Mouse (Mus musculus) liver, embryonic 15.5 days (tissue): ENCODE results near the gene Cep128. TPM values are rescaled to one million over a fixed set of nuclear protein-coding genes. Genes with fewer than 3 reads are reported as not detected.

ENCODE experiments used
- ATAC-seq: fragments of 200-750 bp; cut with Nextera tagmentation; 2 replicates; pipeline ENCODE4 v1.8.0; 2017; ENCODE audit warnings: moderate number of reproducible peaks, mild to moderate bottlenecking, moderate library complexity; ENCODE audit not compliant: insufficient read depth
- H3K27ac ChIP-seq: fragments of 300-500 bp; sonication (generic); replicated peaks from 2 replicates; pipeline ENCODE4 v1.5.1; 2015; ENCODE audit warnings: mild to moderate bottlenecking, inconsistent platforms
- H3K27me3 ChIP-seq: fragments of 300-500 bp; sonication (generic); 2 replicates; pipeline ENCODE4 v1.6.1; 2015; ENCODE audit warnings: mild to moderate bottlenecking, inconsistent platforms
- H3K36me3 ChIP-seq: fragments of 300-500 bp; sonication (generic); replicated peaks from 2 replicates; pipeline ENCODE4 v1.6.1; 2015; ENCODE audit warnings: moderate library complexity, mild to moderate bottlenecking, inconsistent platforms
- H3K4me1 ChIP-seq: fragments of 300-500 bp; sonication (generic); replicated peaks from 2 replicates; pipeline ENCODE4 v1.6.1; 2015; ENCODE audit warnings: inconsistent platforms
- H3K4me2 ChIP-seq: fragments of 300-500 bp; sonication (generic); 2 replicates; pipeline ENCODE4 v1.6.1; 2015; ENCODE audit warnings: moderate library complexity, mild to moderate bottlenecking, inconsistent platforms
- H3K4me3 ChIP-seq: fragments of 300-500 bp; sonication (generic); replicated peaks from 2 replicates; pipeline ENCODE4 v1.5.1; 2015; ENCODE audit warnings: mild to moderate bottlenecking, inconsistent platforms
- H3K9ac ChIP-seq: fragments of 300-500 bp; sonication (generic); 2 replicates; pipeline ENCODE4 v1.6.1; 2015; ENCODE audit warnings: moderate library complexity, mild to moderate bottlenecking, inconsistent platforms
- H3K9me3 ChIP-seq: fragments of 300-500 bp; sonication (generic); replicated peaks from 2 replicates; pipeline ENCODE4 v1.6.1; 2016; ENCODE audit warnings: inconsistent platforms
- WGBS: fragments of 180-500 bp; shearing (Covaris S2); methylation state at CpG from one replicate; pipeline ENCODE4 v1.1.7; 2015; ENCODE audit warnings: mixed read lengths; ENCODE audit not compliant: insufficient replicate concordance; 5-methylcytosine and 5-hydroxymethylcytosine counted together
- polyA plus RNA-seq: library from polyadenylated mRNA; unstranded; fragments of >200 nt; fragmentation: Nextera tagmentation; extraction: Ambion mirVana; gene quantifications from 2 replicates; pipeline ENCODE4 v1.2.1, GENCODE M21; 2015

The Cep128 gene
- polyA plus RNA-seq, 1 experiment from 2014 or later = 8.6 TPM

GRCm38 (mm10) chr12:91262801-91263200 is 121.4 kb downstream of the Cep128 start:
- WGBS = 71% methylated on average over 3 of the region's 3 CpGs
- H3K9me3 ChIP-seq = no peaks in the 10 kb centered on the region
- no peaks in the 10 kb centered on the region for H3K4me1 ChIP-seq
- H3K27me3 ChIP-seq = no peaks in the 10 kb centered on the region
- no peak overlapping the region for H3K27ac ChIP-seq
- no peak for ATAC-seq
- H3K36me3 ChIP-seq = peaks cover 22% of the 10 kb centered on the region
- H3K4me3 ChIP-seq = no peak overlapping the region
- H3K4me2 ChIP-seq = no peak overlapping the region
- H3K9ac ChIP-seq = no peak overlapping the region

GRCm38 (mm10) chr12:91256334-91256733 is 127.9 kb downstream of the Cep128 start:
- no peak overlapping the region for H3K9ac ChIP-seq
- WGBS = 72% methylated on average over 7 of the region's 7 CpGs
- H3K27ac ChIP-seq = no peak overlapping the region
- H3K36me3 ChIP-seq = peaks cover 20% of the 10 kb centered on the region
- no peaks in the 10 kb centered on the region for H3K9me3 ChIP-seq
- no peak overlapping the region for H3K4me3 ChIP-seq
- no peaks in the 10 kb centered on the region for H3K4me1 ChIP-seq
- no peak for ATAC-seq
- H3K4me2 ChIP-seq = no peak overlapping the region
- H3K27me3 ChIP-seq = no peaks in the 10 kb centered on the region

GRCm38 (mm10) chr12:91254831-91255230 is 129.4 kb downstream of the Cep128 start:
- Histone ChIP-seq H3K9me3 (no peaks in the 10 kb centered on the region), H3K27ac (no peak overlapping the region), H3K4me1 (no peaks in the 10 kb centered on the region), H3K36me3 (peaks cover 14% of the 10 kb centered on the region), H3K9ac (no peak overlapping the region), H3K4me3 (no peak overlapping the region), H3K4me2 (no peak overlapping the region), H3K27me3 (no peaks in the 10 kb centered on the region)
- no peak for ATAC-seq
- 92% methylated on average over 6 of the region's 6 CpGs for WGBS

- Histone ChIP-seq H3K9ac (no peak overlapping the region), H3K4me2 (no peak overlapping the region), H3K9me3 (no peaks in the 10 kb centered on the region), H3K27ac (no peak overlapping the region), H3K36me3 (0 out of 2 replicates have a peak, but pooled peaks cover 7% of the 10 kb centered on the region), H3K4me1 (no peaks in the 10 kb centered on the region), H3K4me3 (no peak overlapping the region), H3K27me3 (no peaks in the 10 kb centered on the region)
- WGBS = 85% methylated on average over 7 of the region's 7 CpGs
- no peak for ATAC-seq
These were observed 163.6 kb downstream of the Cep128 start for GRCm38 (mm10) chr12:91220609-91221008.

- 32% methylated on average over 3 of the region's 3 CpGs for WGBS
These were observed 178.7 kb downstream of the Cep128 start for GRCm38 (mm10) chr12:91205550-91205949.

GRCm38 (mm10) chr12:91204330-91204729 is 179.9 kb downstream of the Cep128 start:
- no peaks in the 10 kb centered on the region for H3K9me3 ChIP-seq
- no peak for ATAC-seq

More at GRCm38 (mm10) chr12:91205550-91205949, 178.7 kb downstream of the Cep128 start:
- Histone ChIP-seq H3K4me3 (no peak overlapping the region), H3K9me3 (no peaks in the 10 kb centered on the region), H3K4me1 (0 out of 2 replicates have a peak, but pooled peaks cover 4% of the 10 kb centered on the region), H3K36me3 (no peaks in the 10 kb centered on the region), H3K4me2 (no peak overlapping the region), H3K27ac (no peak overlapping the region), H3K9ac (no peak overlapping the region), H3K27me3 (no peaks in the 10 kb centered on the region)
- ATAC-seq = peak; percentile 51; the same call in 1 of the 2 replicates

GRCm38 (mm10) chr12:91202496-91202895 is 181.7 kb downstream of the Cep128 start:
- no peaks in the 10 kb centered on the region for H3K36me3 ChIP-seq
- H3K9me3 ChIP-seq = no peaks in the 10 kb centered on the region
- no peak overlapping the region for H3K9ac ChIP-seq
- H3K4me2 ChIP-seq = no peak overlapping the region
- no peaks in the 10 kb centered on the region for H3K27me3 ChIP-seq
- 0 out of 2 replicates have a peak, but pooled peaks have one; percentile 44 for ATAC-seq
- 0 out of 2 replicates have a peak, but pooled peaks cover 4% of the 10 kb centered on the region for H3K4me1 ChIP-seq
- WGBS = 42% methylated on average over 1 of the region's 1 CpGs
- no peak overlapping the region for H3K4me3 ChIP-seq
- H3K27ac ChIP-seq = no peak overlapping the region

More at GRCm38 (mm10) chr12:91204330-91204729, 179.9 kb downstream of the Cep128 start:
- Histone ChIP-seq H3K27me3 (no peaks in the 10 kb centered on the region), H3K4me2 (no peak overlapping the region), H3K27ac (no peak overlapping the region), H3K4me1 (0 out of 2 replicates have a peak, but pooled peaks cover 4% of the 10 kb centered on the region), H3K4me3 (no peak overlapping the region), H3K36me3 (no peaks in the 10 kb centered on the region), H3K9ac (no peak overlapping the region)
- 84% methylated on average over 3 of the region's 3 CpGs for WGBS

GRCm38 (mm10) chr12:91189111-91189510 is 195.1 kb downstream of the Cep128 start:
- no peaks in the 10 kb centered on the region for H3K36me3 ChIP-seq

GRCm38 (mm10) chr12:91185564-91185963 is 198.6 kb downstream of the Cep128 start:
- Histone ChIP-seq H3K9me3 (no peaks in the 10 kb centered on the region), H3K4me1 (no peaks in the 10 kb centered on the region), H3K27me3 (no peaks in the 10 kb centered on the region), H3K27ac (no peak overlapping the region), H3K36me3 (no peaks in the 10 kb centered on the region), H3K9ac (no peak overlapping the region), H3K4me3 (no peak overlapping the region), H3K4me2 (no peak overlapping the region)
- ATAC-seq = no peak
- WGBS = 73% methylated on average over 5 of the region's 5 CpGs

More at GRCm38 (mm10) chr12:91189111-91189510, 195.1 kb downstream of the Cep128 start:
- H3K27ac ChIP-seq = no peak overlapping the region
- H3K4me1 ChIP-seq = no peaks in the 10 kb centered on the region
- H3K9ac ChIP-seq = no peak overlapping the region
- no peak for ATAC-seq
- WGBS = 81% methylated on average over 4 of the region's 4 CpGs
- H3K9me3 ChIP-seq = no peaks in the 10 kb centered on the region
- H3K27me3 ChIP-seq = no peaks in the 10 kb centered on the region
- H3K4me2 ChIP-seq = no peak overlapping the region
- no peak overlapping the region for H3K4me3 ChIP-seq

GRCm38 (mm10) chr12:91184616-91185015 is 199.6 kb downstream of the Cep128 start:
- no peaks in the 10 kb centered on the region for H3K4me1 ChIP-seq
- no peak overlapping the region for H3K4me3 ChIP-seq
- H3K36me3 ChIP-seq = no peaks in the 10 kb centered on the region
- no peaks in the 10 kb centered on the region for H3K27me3 ChIP-seq
- no peak overlapping the region for H3K9ac ChIP-seq
- H3K4me2 ChIP-seq = no peak overlapping the region
- H3K27ac ChIP-seq = no peak overlapping the region
- no peaks in the 10 kb centered on the region for H3K9me3 ChIP-seq
- 81% methylated on average over 1 of the region's 1 CpGs for WGBS
- ATAC-seq = no peak

- ATAC-seq = no peak
- Histone ChIP-seq H3K27ac (no peak overlapping the region), H3K4me3 (no peak overlapping the region), H3K4me2 (no peak overlapping the region), H3K4me1 (no peaks in the 10 kb centered on the region), H3K36me3 (no peaks in the 10 kb centered on the region), H3K9me3 (no peaks in the 10 kb centered on the region), H3K27me3 (no peaks in the 10 kb centered on the region), H3K9ac (no peak overlapping the region)
- 66% methylated on average over 2 of the region's 2 CpGs for WGBS
These were observed 200.3 kb downstream of the Cep128 start for GRCm38 (mm10) chr12:91183928-91184327.

- H3K27ac ChIP-seq = no peak overlapping the region
- no peak for ATAC-seq
- H3K36me3 ChIP-seq = no peaks in the 10 kb centered on the region
- 52% methylated on average over 4 of the region's 4 CpGs for WGBS
- H3K4me1 ChIP-seq = no peaks in the 10 kb centered on the region
- H3K9me3 ChIP-seq = no peaks in the 10 kb centered on the region
- no peak overlapping the region for H3K4me2 ChIP-seq
- H3K27me3 ChIP-seq = no peaks in the 10 kb centered on the region
- no peak overlapping the region for H3K9ac ChIP-seq
- H3K4me3 ChIP-seq = no peak overlapping the region
These were observed 200.8 kb downstream of the Cep128 start for GRCm38 (mm10) chr12:91183304-91183855.
